Mouse (Mus musculus): ENCODE results near the gene Rasef. TPM values are rescaled to one million over a fixed set of nuclear protein-coding genes. Genes with fewer than 3 reads are reported as not detected.
"Not testable (repeated sequence)": the region's sequence is repeated elsewhere in the genome, so short reads cannot be mapped to it uniquely, and the experiment has no call there.

Gene Rasef
- polyA plus RNA-seq, 1 experiment from 2014 or later, result 0.65 TPM

DNA sequence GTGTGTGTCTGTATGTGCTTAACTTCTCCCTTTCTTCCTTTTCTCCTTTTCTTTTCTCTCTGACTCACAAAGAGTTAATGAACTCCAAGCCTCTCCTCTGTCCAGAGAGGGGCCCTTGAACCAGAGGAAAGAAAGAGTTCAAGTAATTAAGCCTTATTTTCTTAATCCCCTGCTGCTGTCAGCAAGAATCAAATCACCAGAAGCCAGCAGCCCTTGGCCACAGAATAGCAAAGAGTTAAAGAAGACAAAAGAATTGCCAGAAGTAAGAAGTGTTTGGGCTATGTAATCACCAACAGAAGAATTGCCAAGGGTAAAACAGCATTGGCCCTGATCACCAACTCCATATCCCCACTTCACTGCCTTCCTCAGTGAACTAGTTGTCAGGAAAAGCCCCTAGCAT, 20.2 kb downstream of the Rasef start:
- no peak for ATAC-seq (ENCODE audit: insufficient number of reproducible peaks, low FRiP score)
- Histone ChIP-seq H3K4me1 (replicated peaks) (0 out of 2 replicates have a peak, but pooled peaks cover 3% of the 10 kb centered on the region), H3K4me2 (no peak overlapping the region)

DNA sequence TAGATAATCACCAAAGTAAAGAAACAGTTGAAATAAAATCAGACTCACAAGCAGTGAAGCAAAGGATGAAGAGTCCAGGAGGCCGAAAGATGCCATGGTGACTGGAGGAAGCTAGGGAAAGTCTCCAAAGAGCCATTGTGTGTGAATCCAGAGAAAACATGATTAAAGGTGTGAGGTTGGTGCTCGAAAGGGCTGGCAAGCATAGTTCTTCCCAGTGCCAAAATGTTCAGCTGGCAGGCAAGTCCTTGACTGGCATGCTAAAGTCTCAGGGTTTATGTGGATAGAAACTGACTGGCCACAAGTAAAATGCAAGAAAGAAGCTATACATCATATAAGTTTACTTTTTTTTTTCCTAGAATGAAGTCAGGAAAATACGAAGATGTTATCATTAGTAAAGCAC, 22.6 kb downstream of the Rasef start:
- Histone ChIP-seq H3K27ac (ENCODE audit: poor library complexity, severe bottlenecking) (no peak overlapping the region), H3K36me3 (no peaks in the 10 kb centered on the region), H3K4me1 (replicated peaks) (no peaks in the 10 kb centered on the region), H3K4me2 (no peak overlapping the region), H3K9me3 (replicated peaks) (no peaks in the 10 kb centered on the region), H3K4me3 (no peak overlapping the region), H3K27me3 (replicated peaks) (no peaks in the 10 kb centered on the region), H3K9ac (no peak overlapping the region)
- WGBS, result 76% methylated on average over 3 of the region's 3 CpGs
- ATAC-seq (ENCODE audit: insufficient number of reproducible peaks, low FRiP score), result no peak

More for the DNA sequence above, 20.2 kb downstream of the Rasef start:
- Histone ChIP-seq H3K9me3 (replicated peaks) (no peaks in the 10 kb centered on the region), H3K27me3 (replicated peaks) (no peaks in the 10 kb centered on the region), H3K27ac (ENCODE audit: poor library complexity, severe bottlenecking) (no peak overlapping the region), H3K4me3 (no peak overlapping the region), H3K36me3 (no peaks in the 10 kb centered on the region), H3K9ac (no peak overlapping the region)

DNA sequence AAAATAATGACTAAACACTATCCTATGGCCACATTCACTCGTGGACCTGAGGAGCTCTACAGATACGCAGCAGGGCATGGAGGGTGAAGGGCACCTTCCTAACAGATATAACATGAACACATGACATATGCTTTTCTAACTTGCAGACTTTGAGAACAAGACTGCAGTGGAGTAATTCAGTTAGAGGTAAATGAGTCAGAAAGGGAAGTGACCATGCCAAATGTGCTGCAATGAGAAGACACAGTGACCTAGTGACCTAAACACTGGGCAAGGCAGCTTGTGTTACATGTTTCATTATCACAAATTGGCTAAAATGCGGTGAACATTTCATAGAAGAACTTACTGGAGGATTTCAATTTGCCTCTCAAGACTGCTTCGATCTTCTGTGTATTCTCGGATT, 42.6 kb downstream of the Rasef start:
- H3K27ac ChIP-seq (ENCODE audit: poor library complexity, severe bottlenecking), result no peak overlapping the region
- no peak overlapping the region for H3K4me3 ChIP-seq
- no peaks in the 10 kb centered on the region for H3K4me1 ChIP-seq (replicated peaks)
- no peak overlapping the region for H3K9ac ChIP-seq
- WGBS, result 76% methylated on average over 5 of the region's 5 CpGs
- H3K36me3 ChIP-seq, result no peaks in the 10 kb centered on the region
- H3K4me2 ChIP-seq, result no peak overlapping the region
- no peaks in the 10 kb centered on the region for H3K9me3 ChIP-seq (replicated peaks)
- no peak for ATAC-seq (ENCODE audit: insufficient number of reproducible peaks, low FRiP score)
- H3K27me3 ChIP-seq (replicated peaks), result no peaks in the 10 kb centered on the region

DNA sequence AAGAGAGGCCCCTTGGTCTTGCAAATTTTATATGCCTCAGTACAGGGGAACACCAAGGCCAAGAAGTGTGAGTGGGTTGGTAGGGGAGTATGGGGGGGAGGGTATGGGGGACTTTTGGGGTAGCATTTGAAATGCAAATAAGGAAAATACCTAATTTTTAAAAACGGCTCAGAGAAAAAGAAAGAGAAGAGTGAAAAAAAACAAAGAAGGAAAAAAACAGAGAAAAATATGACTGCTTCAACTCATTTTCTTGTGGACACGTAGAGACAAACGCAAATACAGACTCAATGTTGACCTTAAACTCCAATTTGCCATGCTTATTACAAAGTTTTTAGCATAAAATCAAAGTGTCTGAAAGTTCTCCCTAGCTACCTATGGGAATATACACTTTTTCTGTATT, 51.4 kb downstream of the Rasef start:
- 89% methylated on average over 3 of the region's 3 CpGs for WGBS
- H3K4me3 ChIP-seq, result no peak overlapping the region
- no peaks in the 10 kb centered on the region for H3K4me1 ChIP-seq (replicated peaks)
- H3K36me3 ChIP-seq, result no peaks in the 10 kb centered on the region
- no peak overlapping the region for H3K9ac ChIP-seq
- no peaks in the 10 kb centered on the region for H3K9me3 ChIP-seq (replicated peaks)
- no peaks in the 10 kb centered on the region for H3K27me3 ChIP-seq (replicated peaks)
- no peak overlapping the region for H3K27ac ChIP-seq (ENCODE audit: poor library complexity, severe bottlenecking)
- H3K4me2 ChIP-seq, result no peak overlapping the region
- no peak for ATAC-seq (ENCODE audit: insufficient number of reproducible peaks, low FRiP score)

DNA sequence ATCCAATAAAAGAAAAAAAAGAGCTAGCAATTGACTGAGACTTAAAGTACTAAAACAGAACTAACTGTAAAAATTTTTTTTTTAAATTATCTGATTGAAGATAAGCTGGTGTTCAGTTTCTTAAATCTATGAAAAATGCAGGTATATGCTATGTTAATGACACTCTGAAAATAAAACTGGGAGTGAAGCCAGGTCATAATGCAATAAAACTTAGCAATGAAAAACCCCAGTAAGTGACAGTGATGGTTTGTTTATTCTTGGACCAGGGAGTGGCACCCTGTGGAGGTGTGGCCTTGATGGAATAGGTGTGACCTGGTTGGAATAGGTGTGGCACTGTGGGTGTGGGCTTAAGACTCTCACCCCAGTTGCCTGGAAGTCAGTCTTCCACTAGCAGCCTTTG, 71.0 kb downstream of the Rasef start:
- H3K27ac ChIP-seq (ENCODE audit: poor library complexity, severe bottlenecking), result no peak overlapping the region
- H3K9ac ChIP-seq, result no peak overlapping the region

DNA sequence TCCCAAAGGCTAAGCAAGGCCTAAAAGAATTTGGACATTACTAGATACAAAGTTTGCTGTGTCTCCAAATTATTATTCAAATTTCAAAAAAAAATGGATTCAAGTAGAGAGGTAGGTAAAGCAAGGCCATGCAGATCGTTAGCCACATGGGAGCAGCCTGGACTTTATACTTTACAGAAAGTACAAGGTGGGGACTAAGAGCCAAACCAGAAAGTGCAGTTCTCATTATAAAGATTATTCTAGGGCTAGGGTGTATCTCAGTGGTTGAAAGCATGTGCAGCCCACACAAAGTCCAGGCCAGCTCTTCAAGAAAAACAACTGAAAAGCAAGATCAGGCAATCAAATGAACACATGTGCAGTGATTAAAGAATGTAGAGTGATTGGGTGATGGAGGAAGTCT, 72.0 kb downstream of the Rasef start:
- H3K4me3 ChIP-seq, result no peak overlapping the region
- H3K4me1 ChIP-seq (replicated peaks), result no peaks in the 10 kb centered on the region
- H3K27me3 ChIP-seq (replicated peaks), result no peaks in the 10 kb centered on the region
- no peaks in the 10 kb centered on the region for H3K9me3 ChIP-seq (replicated peaks)
- H3K27ac ChIP-seq (ENCODE audit: poor library complexity, severe bottlenecking), result no peak overlapping the region
- H3K9ac ChIP-seq, result no peak overlapping the region
- no peak overlapping the region for H3K4me2 ChIP-seq
- 79% methylated on average over 1 of the region's 1 CpGs for WGBS
- H3K36me3 ChIP-seq, result no peaks in the 10 kb centered on the region
- no peak for ATAC-seq (ENCODE audit: insufficient number of reproducible peaks, low FRiP score)

More for the DNA sequence above, 71.0 kb downstream of the Rasef start:
- H3K4me1 ChIP-seq (replicated peaks), result no peaks in the 10 kb centered on the region
- no peak overlapping the region for H3K4me2 ChIP-seq
- H3K36me3 ChIP-seq, result no peaks in the 10 kb centered on the region
- H3K9me3 ChIP-seq (replicated peaks), result no peaks in the 10 kb centered on the region
- no peak overlapping the region for H3K4me3 ChIP-seq
- no peaks in the 10 kb centered on the region for H3K27me3 ChIP-seq (replicated peaks)
- ATAC-seq (ENCODE audit: insufficient number of reproducible peaks, low FRiP score), result no peak

DNA sequence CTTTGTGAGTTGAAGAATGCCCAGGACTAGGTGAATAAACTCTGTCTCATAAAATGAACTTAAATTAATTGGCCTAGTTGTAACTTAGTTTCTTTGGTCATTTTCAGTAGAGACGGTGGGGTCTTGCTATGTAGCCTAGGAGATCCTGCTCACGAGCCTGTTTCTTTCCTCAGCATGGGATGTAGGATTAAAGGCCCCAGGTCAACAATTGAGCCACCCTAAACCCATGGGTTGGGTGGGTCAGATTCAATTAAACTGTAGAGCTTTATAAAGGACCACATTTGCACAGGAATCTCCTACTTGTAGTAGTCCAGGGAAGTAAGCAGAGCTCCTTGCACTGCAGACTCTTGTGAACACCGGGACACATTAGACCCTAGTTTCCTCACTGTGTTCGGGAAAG, 107.6 kb downstream of the Rasef start, which contains the start of gene Gm428:
Gm428 (plus strand) TSS at position 301 of the 400 bp plus-strand sequence.
- H3K27ac ChIP-seq (ENCODE audit: poor library complexity, severe bottlenecking); H3K4me2 ChIP-seq; H3K9ac ChIP-seq; ATAC-seq (ENCODE audit: insufficient number of reproducible peaks, low FRiP score); H3K4me3 ChIP-seq; H3K27me3 ChIP-seq (replicated peaks); H3K4me1 ChIP-seq (replicated peaks); H3K9me3 ChIP-seq (replicated peaks); H3K36me3 ChIP-seq: not testable (repeated sequence)
- 76% methylated on average over 2 of the region's 4 CpGs for WGBS

DNA sequence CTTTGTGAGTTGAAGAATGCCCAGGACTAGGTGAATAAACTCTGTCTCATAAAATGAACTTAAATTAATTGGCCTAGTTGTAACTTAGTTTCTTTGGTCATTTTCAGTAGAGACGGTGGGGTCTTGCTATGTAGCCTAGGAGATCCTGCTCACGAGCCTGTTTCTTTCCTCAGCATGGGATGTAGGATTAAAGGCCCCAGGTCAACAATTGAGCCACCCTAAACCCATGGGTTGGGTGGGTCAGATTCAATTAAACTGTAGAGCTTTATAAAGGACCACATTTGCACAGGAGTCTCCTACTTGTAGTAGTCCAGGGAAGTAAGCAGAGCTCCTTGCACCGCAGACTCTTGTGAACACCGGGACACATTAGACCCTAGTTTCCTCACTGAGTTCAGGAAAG, 122.7 kb downstream of the Rasef start, which contains the start of gene Gm11239:
Gm11239 (plus strand) TSS at position 301 of the 400 bp plus-strand sequence.
- not testable (repeated sequence) for H3K36me3 ChIP-seq; H3K4me3 ChIP-seq; ATAC-seq (ENCODE audit: insufficient number of reproducible peaks, low FRiP score); H3K27ac ChIP-seq (ENCODE audit: poor library complexity, severe bottlenecking); H3K4me1 ChIP-seq (replicated peaks); H3K9ac ChIP-seq; H3K9me3 ChIP-seq (replicated peaks); H3K27me3 ChIP-seq (replicated peaks); H3K4me2 ChIP-seq
- no CpG with 5 or more reads among the region's 4 CpGs for WGBS

Other genes with a start within 250 kb of the Rasef start
- not detected in 2 replicates for gene Gm11238, start 183.1 kb downstream of the Rasef start, polyA plus RNA-seq (2016; fragmentation: Nextera tagmentation; extraction: Ambion mirVana)
- not detected in 2 replicates for gene Gm11237, start 168.0 kb downstream of the Rasef start, polyA plus RNA-seq (2016; fragmentation: Nextera tagmentation; extraction: Ambion mirVana)
- gene Gm11236, start 152.9 kb downstream of the Rasef start, polyA plus RNA-seq (2016; fragmentation: Nextera tagmentation; extraction: Ambion mirVana), result not detected in 2 replicates
- gene Gm11239, start 122.6 kb downstream of the Rasef start, polyA plus RNA-seq (2016; fragmentation: Nextera tagmentation; extraction: Ambion mirVana), result not detected in 2 replicates
- gene Gm428, start 107.5 kb downstream of the Rasef start, polyA plus RNA-seq (2016; fragmentation: Nextera tagmentation; extraction: Ambion mirVana), result not detected in 2 replicates
- not detected in 2 replicates for gene Gm11758, start 85.3 kb upstream of the Rasef start, polyA plus RNA-seq (2016; fragmentation: Nextera tagmentation; extraction: Ambion mirVana)
- not detected in 2 replicates for gene Gm11757, start 100.1 kb upstream of the Rasef start, polyA plus RNA-seq (2016; fragmentation: Nextera tagmentation; extraction: Ambion mirVana)
- gene Gm13871, start 115.0 kb upstream of the Rasef start, polyA plus RNA-seq (2016; fragmentation: Nextera tagmentation; extraction: Ambion mirVana), result not detected in 2 replicates
- not detected in 2 replicates for gene Gm11756, start 129.8 kb upstream of the Rasef start, polyA plus RNA-seq (2016; fragmentation: Nextera tagmentation; extraction: Ambion mirVana)
- 0.18 and 0.19 TPM in 2 replicates for gene 2310002L09Rik, start 159.9 kb upstream of the Rasef start, polyA plus RNA-seq (2016; fragmentation: Nextera tagmentation; extraction: Ambion mirVana)
- 0.46 and 0.65 TPM in 2 replicates for gene Frmd3, start 222.4 kb upstream of the Rasef start, polyA plus RNA-seq (2016; fragmentation: Nextera tagmentation; extraction: Ambion mirVana)

Data from heart, embryonic 12.5 days (tissue).